Mouse (Mus musculus): ENCODE measurements around the gene Cemip. TPM values are rescaled to one million over a fixed set of nuclear protein-coding genes. Genes with fewer than 3 reads are reported as not detected.

Gene Cemip
- polyA plus RNA-seq, 1 experiment: 7.0 TPM

DNA sequence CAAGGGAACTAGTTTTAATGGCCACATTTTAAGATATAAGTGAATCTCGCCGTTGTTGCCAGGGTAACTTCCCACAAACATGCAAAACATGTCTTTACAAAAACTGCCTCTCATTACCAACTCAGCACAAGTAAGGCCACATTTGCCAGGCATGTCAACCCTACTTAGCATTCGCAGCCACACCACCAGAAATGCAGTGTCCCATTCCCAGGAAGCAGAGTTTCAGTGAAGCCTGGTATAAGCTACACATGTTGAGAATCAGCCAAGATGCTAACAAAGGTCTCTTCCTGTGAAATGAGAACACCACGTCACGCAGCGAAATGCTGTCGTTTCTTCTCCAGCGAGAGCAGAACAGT, 26.7 kb upstream of the Cemip start:
- Histone ChIP-seq H3K36me3 (ENCODE audit: control insufficient read depth, insufficient read depth, low read length) (peaks cover 1% of the 10 kb centered on the region; the same call in 1 of the 2 replicates), H3K27me3 (ENCODE audit: control insufficient read depth, insufficient read depth, low read length) (no peaks in the 10 kb centered on the region), H3K4me1 (ENCODE audit: control insufficient read depth, insufficient read depth, low read length) (no peaks in the 10 kb centered on the region), H3K27ac (ENCODE audit: control insufficient read depth, insufficient read depth, low read depth, low read length) (no peak overlapping the region), H3K4me3 (ENCODE audit: control insufficient read depth, low read depth, low read length) (no peak overlapping the region)
- no peak for TF ChIP-seq POLR2A (IDR thresholded peaks at IDR 0.05; ENCODE audit: control insufficient read depth, low read depth, low read length)
- TF ChIP-seq CTCF (IDR thresholded peaks at IDR 0.05; ENCODE audit: control insufficient read depth, insufficient read depth, insufficient replicate concordance, low read depth, low read length): no peak

DNA sequence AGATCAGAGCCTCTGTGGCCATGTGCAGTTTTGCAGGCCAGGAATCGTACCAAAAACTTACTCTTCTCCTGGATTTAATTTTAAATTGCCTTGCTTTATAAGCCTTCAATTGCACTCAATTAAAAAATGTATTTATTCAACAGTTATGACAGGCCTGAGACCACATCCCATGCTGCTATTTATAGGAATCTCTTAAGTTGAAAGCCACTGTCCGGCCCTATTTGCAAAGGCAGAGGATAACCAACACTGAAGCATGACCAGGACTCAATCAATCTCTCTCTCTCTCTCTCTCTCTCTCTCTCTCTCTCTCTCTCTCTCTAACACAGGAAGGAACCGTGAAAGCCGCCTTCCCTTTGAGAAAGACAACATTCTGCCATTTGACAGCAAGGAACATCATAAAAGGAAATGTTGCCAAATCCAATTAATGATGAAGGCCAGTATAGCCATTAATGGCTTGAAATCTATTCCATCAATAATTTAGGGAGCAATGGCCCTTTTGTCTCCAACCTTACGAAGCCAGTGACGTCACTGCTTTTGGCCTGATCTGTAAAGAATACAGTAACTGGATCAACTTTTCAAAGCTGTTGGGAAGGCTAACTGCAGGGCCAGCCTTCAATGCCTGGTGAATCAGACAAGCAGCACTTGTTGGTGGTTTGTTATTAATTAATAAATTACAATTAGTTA, 26.2 kb upstream of the Cemip start:
- Histone ChIP-seq H3K4me1 (ENCODE audit: control insufficient read depth, insufficient read depth, low read length) (no peaks in the 10 kb centered on the region), H3K36me3 (ENCODE audit: control insufficient read depth, insufficient read depth, low read length) (peaks cover 1% of the 10 kb centered on the region; the same call in 1 of the 2 replicates), H3K4me3 (ENCODE audit: control insufficient read depth, low read depth, low read length) (no peak overlapping the region), H3K27me3 (ENCODE audit: control insufficient read depth, insufficient read depth, low read length) (no peaks in the 10 kb centered on the region), H3K27ac (ENCODE audit: control insufficient read depth, insufficient read depth, low read depth, low read length) (no peak overlapping the region)
- TF ChIP-seq CTCF (IDR thresholded peaks at IDR 0.05; ENCODE audit: control insufficient read depth, insufficient read depth, insufficient replicate concordance, low read depth, low read length) (no peak), POLR2A (IDR thresholded peaks at IDR 0.05; ENCODE audit: control insufficient read depth, low read depth, low read length) (no peak)

DNA sequence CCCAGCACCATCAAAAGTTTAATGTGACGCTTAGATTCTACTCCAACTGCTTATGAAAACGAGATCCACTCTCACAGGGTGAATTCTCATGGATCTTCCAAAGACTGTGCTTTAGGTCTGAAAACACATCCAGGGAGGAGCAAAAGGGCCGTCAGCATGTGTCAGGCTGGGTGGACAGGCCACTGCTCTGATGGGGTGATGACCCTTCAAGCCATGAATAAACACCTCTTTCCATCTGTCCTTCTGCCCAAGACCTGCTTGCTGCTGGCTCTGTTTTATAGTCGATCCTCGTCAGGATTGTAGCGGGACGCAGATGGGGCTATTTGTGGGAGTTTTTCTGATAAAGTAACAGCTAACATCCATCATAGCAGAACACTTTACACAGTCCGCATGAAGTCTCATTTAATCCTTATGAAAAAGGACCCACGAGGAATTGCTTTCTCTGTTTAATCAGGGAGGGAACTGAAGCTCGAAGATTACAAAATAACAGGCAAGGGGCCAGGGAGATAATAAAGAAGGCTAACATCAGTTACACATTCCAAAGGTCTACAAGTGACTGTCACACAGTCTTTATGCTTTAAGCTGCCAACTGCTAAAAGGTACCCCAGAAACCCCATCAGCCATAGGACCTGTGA, 25.5 kb upstream of the Cemip start:
- Histone ChIP-seq H3K27me3 (ENCODE audit: control insufficient read depth, insufficient read depth, low read length) (no peaks in the 10 kb centered on the region), H3K36me3 (ENCODE audit: control insufficient read depth, insufficient read depth, low read length) (peaks cover 1% of the 10 kb centered on the region; the same call in 1 of the 2 replicates), H3K4me1 (ENCODE audit: control insufficient read depth, insufficient read depth, low read length) (no peaks in the 10 kb centered on the region), H3K4me3 (ENCODE audit: control insufficient read depth, low read depth, low read length) (no peak overlapping the region), H3K27ac (ENCODE audit: control insufficient read depth, insufficient read depth, low read depth, low read length) (no peak overlapping the region)
- TF ChIP-seq CTCF (IDR thresholded peaks at IDR 0.05; ENCODE audit: control insufficient read depth, insufficient read depth, insufficient replicate concordance, low read depth, low read length): no peak
- TF ChIP-seq POLR2A (IDR thresholded peaks at IDR 0.05; ENCODE audit: control insufficient read depth, low read depth, low read length): no peak

DNA sequence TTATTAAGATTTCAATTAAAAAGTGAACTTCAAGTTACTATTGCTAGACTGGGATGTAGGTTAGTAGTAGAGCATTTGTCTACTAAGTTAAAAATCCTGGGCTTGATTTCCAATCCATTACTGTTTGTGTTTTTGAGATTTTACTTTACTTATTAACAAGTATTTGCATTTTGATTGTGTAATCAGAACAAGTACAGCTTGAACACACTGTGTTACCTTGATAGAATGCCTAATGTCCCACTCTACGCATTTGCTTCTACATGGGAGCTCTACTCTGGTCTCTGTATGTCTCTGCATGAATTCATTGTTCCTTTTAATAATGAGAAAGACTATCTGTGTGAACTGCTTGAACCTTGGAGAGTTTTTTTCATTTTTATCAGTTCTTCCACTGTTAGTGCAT, 20.6 kb upstream of the Cemip start:
- peaks cover 1% of the 10 kb centered on the region; the same call in 1 of the 2 replicates for H3K36me3 ChIP-seq (ENCODE audit: control insufficient read depth, insufficient read depth, low read length)
- H3K27me3 ChIP-seq (ENCODE audit: control insufficient read depth, insufficient read depth, low read length): no peaks in the 10 kb centered on the region
- TF ChIP-seq POLR2A (IDR thresholded peaks at IDR 0.05; ENCODE audit: control insufficient read depth, low read depth, low read length) (no peak), CTCF (IDR thresholded peaks at IDR 0.05; ENCODE audit: control insufficient read depth, insufficient read depth, insufficient replicate concordance, low read depth, low read length) (no peak)
- H3K27ac ChIP-seq (ENCODE audit: control insufficient read depth, insufficient read depth, low read depth, low read length): no peak overlapping the region
- no peaks in the 10 kb centered on the region for H3K4me1 ChIP-seq (ENCODE audit: control insufficient read depth, insufficient read depth, low read length)
- H3K4me3 ChIP-seq (ENCODE audit: control insufficient read depth, low read depth, low read length): no peak overlapping the region

DNA sequence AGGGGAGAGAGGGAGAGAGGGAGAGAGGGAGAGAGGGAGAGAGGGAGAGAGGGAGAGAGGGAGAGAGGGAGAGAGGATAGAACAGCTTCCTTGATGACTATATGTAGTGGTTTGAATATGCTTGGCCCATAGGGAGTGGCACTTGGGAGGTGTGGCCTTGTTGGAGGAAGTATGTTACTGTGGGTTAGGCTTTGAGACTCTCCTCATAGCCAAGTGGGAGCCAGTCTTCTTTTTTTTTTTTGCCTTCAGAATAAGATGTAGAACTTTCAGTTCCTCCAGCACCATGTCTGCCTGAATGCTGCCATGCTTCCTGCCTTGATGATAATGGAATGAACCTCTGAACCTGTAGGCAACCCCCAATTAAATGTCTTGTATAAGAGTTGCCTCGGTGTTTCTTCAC, 16.3 kb upstream of the Cemip start:
- H3K4me1 ChIP-seq (ENCODE audit: control insufficient read depth, insufficient read depth, low read length): no peaks in the 10 kb centered on the region
- no peak overlapping the region for H3K4me3 ChIP-seq (ENCODE audit: control insufficient read depth, low read depth, low read length)
- no peaks in the 10 kb centered on the region for H3K36me3 ChIP-seq (ENCODE audit: control insufficient read depth, insufficient read depth, low read length)
- no peak overlapping the region for H3K27ac ChIP-seq (ENCODE audit: control insufficient read depth, insufficient read depth, low read depth, low read length)
- TF ChIP-seq POLR2A (IDR thresholded peaks at IDR 0.05; ENCODE audit: control insufficient read depth, low read depth, low read length) (no peak), CTCF (IDR thresholded peaks at IDR 0.05; ENCODE audit: control insufficient read depth, insufficient read depth, insufficient replicate concordance, low read depth, low read length) (no peak)
- H3K27me3 ChIP-seq (ENCODE audit: control insufficient read depth, insufficient read depth, low read length): no peaks in the 10 kb centered on the region

DNA sequence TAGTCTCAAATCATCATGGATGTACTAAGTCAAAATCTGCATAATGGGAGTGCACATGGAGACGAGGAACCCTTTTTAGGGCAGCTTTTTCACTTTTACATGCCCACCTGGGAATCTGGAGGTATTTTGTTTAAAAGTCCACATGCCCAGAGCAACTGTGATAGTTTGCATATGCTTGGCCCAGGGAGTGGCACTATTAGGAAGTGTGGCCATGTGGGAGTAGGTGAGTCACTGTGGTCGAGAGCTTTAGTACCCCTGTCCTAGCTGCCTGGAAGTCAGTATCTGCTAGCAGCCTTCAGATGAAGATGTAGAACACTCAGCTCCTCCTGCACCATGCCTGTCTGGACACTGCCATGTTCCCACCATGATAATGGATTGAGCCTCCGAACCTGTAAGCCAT, 14.4 kb upstream of the Cemip start:
- TF ChIP-seq CTCF (IDR thresholded peaks at IDR 0.05; ENCODE audit: control insufficient read depth, insufficient read depth, insufficient replicate concordance, low read depth, low read length) (no peak), POLR2A (IDR thresholded peaks at IDR 0.05; ENCODE audit: control insufficient read depth, low read depth, low read length) (no peak)
- Histone ChIP-seq H3K27ac (ENCODE audit: control insufficient read depth, insufficient read depth, low read depth, low read length) (no peak overlapping the region), H3K4me1 (ENCODE audit: control insufficient read depth, insufficient read depth, low read length) (no peaks in the 10 kb centered on the region), H3K4me3 (ENCODE audit: control insufficient read depth, low read depth, low read length) (no peak overlapping the region), H3K36me3 (ENCODE audit: control insufficient read depth, insufficient read depth, low read length) (no peaks in the 10 kb centered on the region), H3K27me3 (ENCODE audit: control insufficient read depth, insufficient read depth, low read length) (no peaks in the 10 kb centered on the region)

DNA sequence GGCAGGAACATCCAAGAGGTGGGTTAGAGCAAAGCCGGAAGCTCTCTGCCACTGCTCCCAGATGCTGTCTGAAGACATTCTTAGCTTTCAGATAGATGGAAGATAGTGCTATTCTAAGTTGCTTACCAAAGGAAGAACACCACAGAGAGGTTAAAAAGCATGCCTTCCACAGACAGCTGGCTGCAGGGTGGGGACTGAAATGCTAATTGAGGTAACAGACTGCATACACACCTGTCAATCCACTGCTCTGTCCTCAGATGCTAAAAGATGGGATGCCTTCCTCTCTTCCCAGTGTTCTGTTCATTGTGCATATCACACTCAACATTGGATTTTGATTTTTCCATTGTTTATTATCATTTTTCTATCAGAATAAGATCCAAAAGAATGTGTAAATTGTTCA, 11.8 kb upstream of the Cemip start:
- Histone ChIP-seq H3K27ac (ENCODE audit: control insufficient read depth, insufficient read depth, low read depth, low read length) (no peak overlapping the region), H3K4me3 (ENCODE audit: control insufficient read depth, low read depth, low read length) (no peak overlapping the region), H3K4me1 (ENCODE audit: control insufficient read depth, insufficient read depth, low read length) (no peaks in the 10 kb centered on the region), H3K36me3 (ENCODE audit: control insufficient read depth, insufficient read depth, low read length) (no peaks in the 10 kb centered on the region), H3K27me3 (ENCODE audit: control insufficient read depth, insufficient read depth, low read length) (no peaks in the 10 kb centered on the region)
- TF ChIP-seq POLR2A (IDR thresholded peaks at IDR 0.05; ENCODE audit: control insufficient read depth, low read depth, low read length) (no peak), CTCF (IDR thresholded peaks at IDR 0.05; ENCODE audit: control insufficient read depth, insufficient read depth, insufficient replicate concordance, low read depth, low read length) (no peak)
